Mouse (Mus musculus) thymus, adult 2 months (tissue): ENCODE data around the gene Mbtps1. TPM values are rescaled to one million over a fixed set of nuclear protein-coding genes. Genes with fewer than 3 reads are reported as not detected.

Source experiments
- DNase-seq: peaks from one replicate; pipeline ENCODE4 v3.0.0; 2021
- H3K27ac ChIP-seq: fragments of 200-500 bp; 2 replicates; pipeline ENCODE4 v1.5.1; 2012; ENCODE audit warnings: low read length, control low read depth; ENCODE audit not compliant: control insufficient read depth, insufficient read depth
- H3K27me3 ChIP-seq: fragments of 200-500 bp; 2 replicates; pipeline ENCODE4 v1.6.1; 2012; ENCODE audit warnings: mild to moderate bottlenecking, low read length, moderate library complexity, mixed read lengths; ENCODE audit not compliant: control insufficient read depth, insufficient read depth
- H3K36me3 ChIP-seq: fragments of 200-500 bp; 2 replicates; pipeline ENCODE4 v1.6.1; 2012; ENCODE audit warnings: mild to moderate bottlenecking, low read length, moderate library complexity; ENCODE audit not compliant: control insufficient read depth, insufficient read depth
- H3K4me1 ChIP-seq: fragments of 200-500 bp; replicated peaks from 2 replicates; pipeline ENCODE4 v1.6.1; 2012; ENCODE audit warnings: low read length; ENCODE audit not compliant: control insufficient read depth, insufficient read depth
- H3K4me3 ChIP-seq: fragments of 200-500 bp; 2 replicates; pipeline ENCODE4 v1.5.1; 2012; ENCODE audit warnings: mild to moderate bottlenecking, low read length, control low read depth, moderate library complexity; ENCODE audit not compliant: control insufficient read depth, insufficient read depth
- CTCF ChIP-seq: fragments of 200-500 bp; IDR thresholded peaks from 2 replicates; pipeline ENCODE4 v1.5.1; 2012; ENCODE audit warnings: mild to moderate bottlenecking, control low read depth, low read length, moderate library complexity, borderline replicate concordance; ENCODE audit not compliant: control insufficient read depth, poor library complexity, insufficient read depth; ENCODE audit errors: extremely low read depth
- POLR2A ChIP-seq: fragments of 200-500 bp; IDR thresholded peaks from 2 replicates; pipeline ENCODE4 v1.6.1; 2012; ENCODE audit warnings: mild to moderate bottlenecking, low read length, control low read depth, moderate library complexity; ENCODE audit not compliant: control insufficient read depth, poor library complexity, insufficient read depth; ENCODE audit errors: extremely low read depth
- WGBS: fragments of 180-500 bp; shearing (Covaris S2); methylation state at CpG from one replicate; pipeline ENCODE4 v1.1.7; 2018; 5-methylcytosine and 5-hydroxymethylcytosine counted together
- polyA plus RNA-seq: library from polyadenylated mRNA; depleted of rRNA; stranded (reverse); fragments of >200 nt; gene quantifications from 2 replicates; pipeline ENCODE4 v1.2.3, GENCODE M21; 2012

The Mbtps1 gene
- polyA plus RNA-seq, 1 experiment = 166 TPM

DNA sequence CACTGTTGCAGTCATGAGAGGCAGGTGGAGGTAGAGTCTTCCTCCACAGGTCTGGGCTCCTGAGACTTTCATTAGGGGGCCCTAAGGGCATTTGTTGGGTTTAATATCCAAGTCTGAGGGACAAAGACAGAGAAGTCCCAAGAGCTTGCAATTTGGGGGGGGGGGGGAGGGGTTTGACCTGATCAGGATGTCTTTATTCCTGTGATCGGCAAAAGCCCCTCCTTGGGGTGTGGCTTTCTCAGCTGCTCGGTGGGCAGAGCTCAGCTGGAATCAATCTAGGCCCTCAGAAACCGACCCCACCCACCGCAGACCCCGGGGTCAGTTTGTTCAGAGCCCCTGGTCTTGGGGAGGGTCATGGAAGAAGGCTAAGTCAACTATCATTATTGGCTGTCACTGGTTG is 56.9 kb downstream of the Mbtps1 start, which contains the start of gene Slc38a8:
TSS of gene Slc38a8 (minus strand) at position 101 of the 400 bp plus-strand sequence.
- no peaks in the 10 kb centered on the region for H3K36me3 ChIP-seq
- no peaks in the 10 kb centered on the region for H3K4me1 ChIP-seq
- no peak for TF ChIP-seq CTCF
- DNase-seq = no peak
- no peak within 1 kb of the TSS for H3K4me3 ChIP-seq
- 77% methylated on average over 5 of the region's 5 CpGs for WGBS
- H3K27me3 ChIP-seq = no peaks in the 10 kb centered on the region
- H3K27ac ChIP-seq = no peak within 1 kb of the TSS

DNA sequence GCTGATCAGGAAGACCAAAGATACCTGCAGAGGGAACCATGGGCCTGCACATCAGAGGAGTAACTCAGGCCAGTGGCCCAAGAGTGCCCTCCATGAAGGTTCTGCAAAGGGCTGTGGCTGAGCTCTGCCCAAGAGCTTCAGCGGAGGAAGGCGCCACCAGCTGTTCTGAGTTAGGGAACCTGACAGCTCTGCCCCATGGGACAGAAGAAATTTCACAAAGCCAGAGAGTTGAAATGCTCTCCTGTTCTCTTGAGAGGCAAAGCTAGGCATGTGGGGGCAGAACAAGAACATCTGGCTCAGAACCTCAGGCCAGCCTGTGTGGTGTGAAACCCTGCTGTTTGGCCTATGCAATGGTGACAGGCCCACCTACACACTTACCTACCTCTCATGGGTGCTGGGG is 58.7 kb downstream of the Mbtps1 start:
- Histone ChIP-seq H3K27ac (no peak overlapping the region), H3K4me1 (no peaks in the 10 kb centered on the region), H3K27me3 (no peaks in the 10 kb centered on the region), H3K36me3 (no peaks in the 10 kb centered on the region), H3K4me3 (no peak overlapping the region)
- 95% methylated on average over 2 of the region's 2 CpGs for WGBS
- DNase-seq = no peak
- TF ChIP-seq CTCF (no peak), POLR2A (no peak)

DNA sequence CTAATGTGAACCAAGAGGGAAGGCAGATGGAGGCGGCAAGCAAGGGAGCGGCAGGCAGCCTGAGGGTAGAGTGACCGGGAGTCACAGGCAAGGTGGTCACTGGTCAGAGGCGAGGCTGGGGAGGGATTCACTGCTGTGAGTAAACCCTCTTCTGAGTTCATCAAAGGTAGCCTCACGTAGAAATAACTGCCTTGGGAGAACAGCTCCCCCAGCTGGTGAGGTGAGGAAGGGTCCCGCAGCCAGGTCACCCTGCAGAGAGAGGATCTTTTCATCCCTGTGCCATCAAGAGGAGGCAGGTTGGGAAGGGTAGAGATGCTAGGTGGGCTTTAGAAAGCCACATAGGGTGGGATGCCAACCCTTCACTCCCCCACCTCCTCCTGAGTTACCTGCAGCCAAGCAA is 61.7 kb downstream of the Mbtps1 start:
- 35% methylated on average over 6 of the region's 6 CpGs for WGBS
- Histone ChIP-seq H3K4me3 (no peak overlapping the region), H3K36me3 (no peaks in the 10 kb centered on the region), H3K27me3 (no peaks in the 10 kb centered on the region), H3K27ac (no peak overlapping the region), H3K4me1 (no peaks in the 10 kb centered on the region)
- peak; percentile 57 for DNase-seq
- peak; percentile 78; the same call in 1 of the 2 replicates for TF ChIP-seq CTCF
- TF ChIP-seq POLR2A = no peak

DNA sequence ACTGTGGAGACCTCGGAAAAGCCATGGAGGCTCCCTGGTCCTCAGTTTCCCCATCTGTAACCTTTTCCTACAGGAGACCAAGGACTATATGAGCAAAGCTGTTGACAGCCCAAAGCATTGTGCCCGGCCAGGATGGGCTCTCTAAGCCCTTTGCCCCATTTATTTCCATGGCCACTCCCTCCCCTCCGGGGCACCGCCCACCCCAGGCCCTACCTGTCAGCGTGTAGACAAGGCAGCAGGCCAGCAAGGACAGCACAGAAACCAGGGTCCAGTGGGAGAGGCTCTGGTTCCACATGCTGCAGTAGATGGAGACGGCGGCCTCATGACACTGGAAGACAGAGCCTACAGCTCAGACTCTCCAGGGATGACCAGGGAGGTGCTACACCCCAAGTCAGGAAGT is 71.4 kb downstream of the Mbtps1 start:
- TF ChIP-seq CTCF (no peak), POLR2A (no peak)
- Histone ChIP-seq H3K27me3 (no peaks in the 10 kb centered on the region), H3K36me3 (no peaks in the 10 kb centered on the region), H3K27ac (no peak overlapping the region), H3K4me3 (no peak overlapping the region), H3K4me1 (no peaks in the 10 kb centered on the region)
- DNase-seq = no peak
- WGBS = 82% methylated on average over 7 of the region's 7 CpGs

DNA sequence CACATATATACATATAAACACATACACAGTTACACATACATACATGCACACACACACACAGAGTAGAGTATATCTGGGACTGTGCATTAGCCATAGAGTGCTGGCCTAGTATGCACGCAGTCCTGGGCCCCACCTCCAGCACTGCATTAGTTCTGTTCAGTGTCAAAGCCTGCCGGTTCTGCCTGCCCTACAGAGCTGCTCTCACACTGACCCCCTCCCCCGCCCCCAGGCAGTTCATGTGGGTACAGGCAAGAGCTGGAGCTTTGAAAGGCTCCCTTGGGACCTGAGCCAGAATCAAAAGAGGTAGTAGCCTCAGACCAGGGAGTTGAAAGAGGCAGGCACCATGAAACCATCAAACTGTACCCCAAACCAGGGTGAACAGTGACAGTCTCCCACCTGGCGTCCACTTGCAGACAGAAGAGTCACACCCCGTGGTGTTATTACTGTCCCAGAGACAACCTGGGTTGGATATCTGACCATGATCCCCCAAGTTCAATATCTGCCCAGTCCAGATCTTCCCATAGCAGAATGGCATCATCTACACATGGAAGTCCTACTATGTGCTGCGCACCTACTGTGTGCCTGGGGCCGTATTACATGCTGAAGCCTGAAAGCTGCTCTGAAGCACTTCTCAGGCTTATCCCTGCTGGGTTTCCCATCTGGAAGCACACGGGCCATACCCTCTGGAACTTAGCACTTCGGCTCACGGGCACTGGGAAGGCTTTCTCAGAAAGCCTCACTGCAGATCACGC is 74.2 kb downstream of the Mbtps1 start:
- H3K4me3 ChIP-seq = no peak overlapping the region
- no peak for DNase-seq
- TF ChIP-seq CTCF = no peak
- no peak for TF ChIP-seq POLR2A
- H3K4me1 ChIP-seq = no peaks in the 10 kb centered on the region
- WGBS = 87% methylated on average over 11 of the region's 11 CpGs
- H3K36me3 ChIP-seq = no peaks in the 10 kb centered on the region
- no peak overlapping the region for H3K27ac ChIP-seq
- no peaks in the 10 kb centered on the region for H3K27me3 ChIP-seq

DNA sequence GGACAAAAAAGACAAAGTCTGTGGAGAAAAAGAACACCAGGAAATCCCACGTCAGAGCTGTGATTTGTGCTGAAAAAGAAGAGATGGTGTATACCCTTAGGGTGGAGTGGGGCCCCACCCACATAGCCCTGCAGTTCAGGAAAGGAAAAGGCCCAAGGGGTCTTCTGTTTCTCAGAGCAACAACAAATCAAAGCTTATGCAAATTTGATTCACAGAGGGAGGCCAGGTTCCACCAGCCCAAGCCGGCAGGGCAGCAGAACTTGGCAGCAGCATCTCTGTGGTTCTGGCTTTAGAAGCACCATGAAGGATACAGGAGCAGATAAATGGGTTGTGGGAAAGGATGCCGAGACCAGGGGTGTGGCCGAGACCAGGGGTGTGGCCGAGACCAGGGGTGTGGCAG is 79.9 kb downstream of the Mbtps1 start:
- WGBS = 46% methylated on average over 5 of the region's 5 CpGs
- TF ChIP-seq CTCF (no peak), POLR2A (no peak)
- Histone ChIP-seq H3K36me3 (no peaks in the 10 kb centered on the region), H3K4me1 (no peaks in the 10 kb centered on the region), H3K27ac (no peak overlapping the region), H3K4me3 (no peak overlapping the region), H3K27me3 (no peaks in the 10 kb centered on the region)
- no peak for DNase-seq

DNA sequence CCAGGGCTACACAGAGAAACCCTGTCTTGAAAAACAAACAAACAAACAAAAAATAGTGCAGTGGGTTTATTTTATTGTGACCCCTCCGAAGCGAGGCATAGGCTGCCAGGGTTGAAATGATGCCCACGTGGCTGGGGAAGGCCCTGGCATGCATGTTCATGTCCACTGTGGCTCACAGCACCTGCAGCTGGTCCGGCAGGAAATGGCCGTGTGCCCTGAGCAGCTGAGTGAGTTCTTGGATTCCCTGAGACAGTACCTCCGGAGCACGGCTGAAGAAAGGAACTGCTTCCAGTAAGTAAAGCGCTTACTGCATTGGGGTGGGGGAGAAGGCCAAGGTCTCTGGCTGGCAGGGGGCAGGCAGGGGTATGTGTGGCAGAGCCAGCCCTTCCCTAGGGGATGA is 90.4 kb downstream of the Mbtps1 start:
- TF ChIP-seq CTCF (no peak), POLR2A (no peak)

More for the DNA sequence above, 90.4 kb downstream of the Mbtps1 start:
- H3K36me3 ChIP-seq = no peaks in the 10 kb centered on the region
- peaks cover 16% of the 10 kb centered on the region for H3K4me1 ChIP-seq
- no peak for DNase-seq
- H3K27me3 ChIP-seq = no peaks in the 10 kb centered on the region; the same call in 1 of the 2 replicates
- H3K27ac ChIP-seq = no peak overlapping the region
- H3K4me3 ChIP-seq = no peak overlapping the region
- WGBS = 91% methylated on average over 8 of the region's 8 CpGs
